Comparison of ENCODE assay signal across 15 mouse cellular contexts in genomic region chr14:16732054-16732453, GRCm38 (mm10).
"Had no signal": no experiment of that assay in that cellular context is flagged by ENCODE, and none has a peak within 500 bp of the region (broad histone marks: within the 10 kb centered on the region; RNA-seq: fewer than 3 reads in every experiment).

No protein-coding gene starts in this region.

- ATAC-seq: inflammation-experienced regulatory T-cells, adult 6 months; midbrain, embryonic 13.5 days had no signal

- H3K36me3 ChIP-seq: kidney, embryonic 15.5 days; limb, embryonic 10.5 days; liver, embryonic 15.5 days; lung, embryonic 15.5 days; midbrain, embryonic 13.5 days; neural tube, embryonic 13.5 days had no signal

- H3K9ac ChIP-seq: kidney, embryonic 15.5 days; liver, embryonic 15.5 days; lung, embryonic 15.5 days; midbrain, embryonic 13.5 days; neural tube, embryonic 13.5 days had no signal

- H3K4me3 ChIP-seq: kidney, embryonic 15.5 days; left cerebral cortex, adult 2 months; limb, embryonic 10.5 days; liver, embryonic 15.5 days; lung, embryonic 15.5 days; midbrain, embryonic 13.5 days; neural tube, embryonic 13.5 days had no signal

- H3K4me1 ChIP-seq: liver, embryonic 15.5 days had no signal

- DNase-seq: kidney, adult 18-20 months; kidney, postnatal 25 days; retina, postnatal 1 day; right cerebral cortex, postnatal 4 days; spleen, adult 18-20 months; thymus, postnatal 36 days had no signal

- H3K27ac ChIP-seq: left cerebral cortex, adult 2 months; liver, embryonic 15.5 days; lung, embryonic 15.5 days; midbrain, embryonic 13.5 days; neural tube, embryonic 13.5 days had no signal

- H3K4me2 ChIP-seq: kidney, embryonic 15.5 days; liver, embryonic 11.5 days; liver, embryonic 15.5 days; lung, embryonic 15.5 days; midbrain, embryonic 13.5 days; neural tube, embryonic 13.5 days had no signal

- H3K27me3 ChIP-seq: kidney, embryonic 15.5 days; liver, embryonic 15.5 days; lung, embryonic 15.5 days had no signal

- H3K9me3 ChIP-seq: kidney, embryonic 15.5 days; limb, embryonic 10.5 days; liver, embryonic 15.5 days; lung, embryonic 15.5 days; midbrain, embryonic 13.5 days; neural tube, embryonic 13.5 days had no signal
